Mouse (Mus musculus): ENCODE results near the gene Sirt1.

DNA sequence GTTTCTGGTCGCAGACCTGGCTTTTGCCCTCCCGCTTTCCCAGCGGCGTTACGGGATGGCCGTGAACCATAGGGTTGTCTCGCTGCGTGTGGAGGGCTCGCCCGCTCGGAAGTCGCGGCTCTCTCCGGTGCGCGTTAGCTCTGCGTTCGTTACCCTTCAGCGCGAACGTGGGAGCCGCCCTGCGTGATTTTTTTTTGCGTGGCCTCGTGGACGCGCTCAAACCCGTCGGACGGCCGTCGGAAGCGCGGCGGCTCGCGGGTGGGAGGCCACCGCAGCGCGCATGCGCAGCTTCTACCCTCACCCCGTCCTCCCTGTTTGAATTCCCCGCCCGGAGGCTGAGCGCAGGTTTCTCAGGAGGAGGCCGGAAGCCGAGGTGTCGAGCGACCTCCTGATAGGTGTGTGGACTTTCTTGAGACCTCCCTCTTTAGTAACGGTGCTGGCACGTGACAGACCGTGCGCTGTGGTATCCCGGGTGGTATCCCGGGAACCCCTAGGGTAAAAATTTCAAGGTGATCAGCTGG is 48.3 kb upstream of the Sirt1 start, which contains the start of gene Ctnna3:
- TF ChIP-seq CTCF (conservative IDR thresholded peaks at IDR 0.05; ENCODE audit: low read length) (no peak), NANOG (IDR thresholded peaks at IDR 0.05; ENCODE audit: borderline replicate concordance, low read length) (no peak)
